Mouse (Mus musculus) liver, embryonic 12.5 days (tissue): ENCODE results near the gene Mei1. TPM values are rescaled to one million over a fixed set of nuclear protein-coding genes. Genes with fewer than 3 reads are reported as not detected.

Experiments
- ATAC-seq: fragments of 200-750 bp; cut with Nextera tagmentation; 2 replicates; pipeline ENCODE4 v1.8.0; 2017; ENCODE audit warnings: moderate number of reproducible peaks, mild to moderate bottlenecking, moderate library complexity
- H3K27ac ChIP-seq: fragments of 300-500 bp; sonication (generic); 2 replicates; pipeline ENCODE4 v1.5.1; 2016; ENCODE audit warnings: mild to moderate bottlenecking
- H3K27me3 ChIP-seq: fragments of 300-500 bp; sonication (generic); replicated peaks from 2 replicates; pipeline ENCODE4 v1.6.1; 2016; ENCODE audit warnings: mild to moderate bottlenecking, moderate library complexity
- H3K36me3 ChIP-seq: fragments of 300-500 bp; sonication (generic); 2 replicates; pipeline ENCODE4 v1.6.1; 2016; ENCODE audit warnings: mild to moderate bottlenecking, moderate library complexity
- H3K4me1 ChIP-seq: fragments of 300-500 bp; sonication (generic); 2 replicates; pipeline ENCODE4 v1.6.1; 2016
- H3K4me2 ChIP-seq: fragments of 300-500 bp; sonication (generic); 2 replicates; pipeline ENCODE4 v1.6.1; 2016; ENCODE audit warnings: mild to moderate bottlenecking, moderate library complexity
- H3K4me3 ChIP-seq: fragments of 300-500 bp; sonication (generic); 2 replicates; pipeline ENCODE4 v1.5.1; 2016; ENCODE audit warnings: mild to moderate bottlenecking, moderate library complexity
- H3K9ac ChIP-seq: fragments of 300-500 bp; sonication (generic); 2 replicates; pipeline ENCODE4 v1.6.1; 2016; ENCODE audit warnings: mild to moderate bottlenecking, moderate library complexity
- H3K9me3 ChIP-seq: fragments of 300-500 bp; sonication (generic); replicated peaks from 2 replicates; pipeline ENCODE4 v1.6.1; 2016; ENCODE audit warnings: mild to moderate bottlenecking, moderate library complexity
- WGBS: fragments of 180-500 bp; shearing (Covaris S2); methylation state at CpG from one replicate; pipeline ENCODE4 v1.1.7; 2016; ENCODE audit not compliant: insufficient replicate concordance; 5-methylcytosine and 5-hydroxymethylcytosine counted together
- polyA plus RNA-seq: library from polyadenylated mRNA; unstranded; fragments of >200 nt; fragmentation: Nextera tagmentation; extraction: Ambion mirVana; gene quantifications from 2 replicates; pipeline ENCODE4 v1.2.1, GENCODE M21; 2016

Gene Mei1
- polyA plus RNA-seq, 1 experiment from 2014 or later, result not detected

GRCm38 (mm10) chr15:82158243-82159035 is 88.6 kb downstream of the Mei1 start:
- Histone ChIP-seq H3K4me1 (peaks cover 100% of the 10 kb centered on the region), H3K27me3 (no peaks in the 10 kb centered on the region), H3K36me3 (peaks cover 11% of the 10 kb centered on the region; the same call in 1 of the 2 replicates), H3K27ac (peak overlapping the region; percentile 31; the same call in 1 of the 2 replicates), H3K4me3 (no peak overlapping the region), H3K4me2 (no peak overlapping the region), H3K9me3 (no peaks in the 10 kb centered on the region), H3K9ac (no peak overlapping the region)
- 69% methylated on average over 17 of the region's 17 CpGs for whole genome bisulfite sequencing
- no peak for ATAC-seq

GRCm38 (mm10) chr15:82159471-82159870 is 89.7 kb downstream of the Mei1 start:
- H3K9ac ChIP-seq, result no peak overlapping the region
- H3K4me2 ChIP-seq, result no peak overlapping the region
- no peak overlapping the region for H3K4me3 ChIP-seq
- no peak for ATAC-seq
- no peaks in the 10 kb centered on the region for H3K27me3 ChIP-seq
- peaks cover 100% of the 10 kb centered on the region for H3K4me1 ChIP-seq
- H3K27ac ChIP-seq, result no peak overlapping the region
- H3K9me3 ChIP-seq, result no peaks in the 10 kb centered on the region
- peaks cover 11% of the 10 kb centered on the region; the same call in 1 of the 2 replicates for H3K36me3 ChIP-seq
- WGBS, result 83% methylated on average over 9 of the region's 9 CpGs

GRCm38 (mm10) chr15:82160731-82161640 is 91.2 kb downstream of the Mei1 start:
- Histone ChIP-seq H3K4me3 (no peak overlapping the region), H3K36me3 (peaks cover 11% of the 10 kb centered on the region; the same call in 1 of the 2 replicates), H3K27me3 (no peaks in the 10 kb centered on the region), H3K4me2 (no peak overlapping the region), H3K9me3 (no peaks in the 10 kb centered on the region), H3K4me1 (peaks cover 100% of the 10 kb centered on the region), H3K27ac (0 out of 2 replicates have a peak overlapping the region, but pooled peaks have one; percentile 96), H3K9ac (peak overlapping the region; percentile 22; the same call in 1 of the 2 replicates)
- no peak for ATAC-seq
- 65% methylated on average over 11 of the region's 11 CpGs for WGBS

GRCm38 (mm10) chr15:82161965-82162600 is 92.3 kb downstream of the Mei1 start:
- peaks cover 11% of the 10 kb centered on the region; the same call in 1 of the 2 replicates for H3K36me3 ChIP-seq
- H3K27ac ChIP-seq, result peak overlapping the region; percentile 96
- no peaks in the 10 kb centered on the region for H3K27me3 ChIP-seq
- ATAC-seq, result no peak
- H3K9ac ChIP-seq, result no peak overlapping the region
- H3K9me3 ChIP-seq, result no peaks in the 10 kb centered on the region
- peaks cover 100% of the 10 kb centered on the region for H3K4me1 ChIP-seq
- no peak overlapping the region for H3K4me2 ChIP-seq
- H3K4me3 ChIP-seq, result no peak overlapping the region
- 86% methylated on average over 12 of the region's 12 CpGs for WGBS

GRCm38 (mm10) chr15:82163356-82164060 is 93.7 kb downstream of the Mei1 start:
- H3K4me1 ChIP-seq, result peaks cover 98% of the 10 kb centered on the region
- no peaks in the 10 kb centered on the region for H3K27me3 ChIP-seq
- WGBS, result 72% methylated on average over 10 of the region's 10 CpGs
- no peaks in the 10 kb centered on the region for H3K9me3 ChIP-seq
- peak overlapping the region; percentile 65 for H3K4me2 ChIP-seq
- no peak for ATAC-seq
- peak overlapping the region; percentile 24 for H3K4me3 ChIP-seq
- peaks cover 6% of the 10 kb centered on the region; the same call in 1 of the 2 replicates for H3K36me3 ChIP-seq
- peak overlapping the region; percentile 96 for H3K27ac ChIP-seq
- H3K9ac ChIP-seq, result peak overlapping the region; percentile 65

GRCm38 (mm10) chr15:82164061-82164399 is 94.2 kb downstream of the Mei1 start:
- WGBS, result 21% methylated on average over 4 of the region's 4 CpGs
- H3K27me3 ChIP-seq, result no peaks in the 10 kb centered on the region
- no peaks in the 10 kb centered on the region for H3K9me3 ChIP-seq
- peak overlapping the region; percentile 65 for H3K4me2 ChIP-seq
- peaks cover 98% of the 10 kb centered on the region for H3K4me1 ChIP-seq
- peak overlapping the region; percentile 65 for H3K9ac ChIP-seq
- H3K36me3 ChIP-seq, result peaks cover 6% of the 10 kb centered on the region; the same call in 1 of the 2 replicates
- H3K4me3 ChIP-seq, result peak overlapping the region; percentile 24
- ATAC-seq, result peak; percentile 81
- H3K27ac ChIP-seq, result peak overlapping the region; percentile 96

GRCm38 (mm10) chr15:82164496-82164895 is 94.7 kb downstream of the Mei1 start:
- Histone ChIP-seq H3K27me3 (no peaks in the 10 kb centered on the region), H3K4me3 (peak overlapping the region; percentile 24), H3K36me3 (peaks cover 9% of the 10 kb centered on the region; the same call in 1 of the 2 replicates), H3K27ac (peak overlapping the region; percentile 96), H3K9ac (peak overlapping the region; percentile 65), H3K4me1 (peaks cover 97% of the 10 kb centered on the region), H3K9me3 (no peaks in the 10 kb centered on the region), H3K4me2 (peak overlapping the region; percentile 65)
- 25% methylated on average over 7 of the region's 7 CpGs for WGBS
- peak; percentile 78 for ATAC-seq

GRCm38 (mm10) chr15:82165332-82166239 is 95.8 kb downstream of the Mei1 start:
- peaks cover 86% of the 10 kb centered on the region for H3K4me1 ChIP-seq
- H3K4me2 ChIP-seq, result peak overlapping the region; percentile 41
- peaks cover 19% of the 10 kb centered on the region for H3K36me3 ChIP-seq
- peak; percentile 33; the same call in 1 of the 2 replicates for ATAC-seq
- peak overlapping the region; percentile 37 for H3K9ac ChIP-seq
- no peak overlapping the region for H3K4me3 ChIP-seq
- no peaks in the 10 kb centered on the region for H3K27me3 ChIP-seq
- H3K9me3 ChIP-seq, result no peaks in the 10 kb centered on the region
- peak overlapping the region; percentile 96 for H3K27ac ChIP-seq
- WGBS, result 45% methylated on average over 8 of the region's 8 CpGs

- Histone ChIP-seq H3K4me3 (no peak overlapping the region), H3K27me3 (no peaks in the 10 kb centered on the region), H3K4me1 (peaks cover 77% of the 10 kb centered on the region), H3K9ac (peak overlapping the region; percentile 37), H3K4me2 (peak overlapping the region; percentile 41), H3K36me3 (peaks cover 27% of the 10 kb centered on the region), H3K27ac (peak overlapping the region; percentile 96), H3K9me3 (no peaks in the 10 kb centered on the region)
- WGBS, result 69% methylated on average over 22 of the region's 22 CpGs
- ATAC-seq, result no peak
These were observed 96.7 kb downstream of the Mei1 start for GRCm38 (mm10) chr15:82166240-82167100.
